Mouse (Mus musculus): ENCODE results near the gene Usp22. TPM values are rescaled to one million over a fixed set of nuclear protein-coding genes. Genes with fewer than 3 reads are reported as not detected.
"Not testable (repeated sequence)": the region's sequence is repeated elsewhere in the genome, so short reads cannot be mapped to it uniquely, and the experiment has no call there.

Gene Usp22
- polyA plus RNA-seq, 1 experiment from 2014 or later: 201 TPM

DNA sequence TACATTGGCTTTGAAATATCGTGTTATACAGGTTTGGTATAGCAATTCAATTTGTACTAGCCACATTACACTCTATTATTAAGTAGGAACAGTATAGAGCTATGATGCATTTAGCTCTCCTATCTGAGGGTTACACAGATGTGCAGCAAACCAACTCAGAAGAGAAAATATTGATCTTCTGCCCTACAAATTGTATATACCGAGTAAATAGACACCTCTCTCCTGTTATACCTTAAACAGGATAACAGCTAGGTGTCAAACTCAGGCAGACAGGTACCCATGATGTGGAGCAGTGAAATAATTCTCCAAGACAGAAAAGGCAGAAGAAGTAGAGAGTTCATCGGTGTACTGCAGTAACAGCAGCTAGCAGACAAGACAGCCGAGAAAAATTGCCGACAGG, 923 bp upstream of the Usp22 start:
- peak overlapping the region; percentile 89 for H3K4me3 ChIP-seq
- 73% methylated on average over 5 of the region's 5 CpGs for WGBS
- H3K36me3 ChIP-seq: peaks cover 13% of the 10 kb centered on the region
- no peak for DNase-seq (ENCODE audit: low spot score)
- H3K27me3 ChIP-seq (ENCODE audit: low read depth, poor library complexity, severe bottlenecking): no peaks in the 10 kb centered on the region
- peak overlapping the region; percentile 97 for H3K27ac ChIP-seq (replicated peaks)
- no peaks in the 10 kb centered on the region for H3K9me3 ChIP-seq (replicated peaks)
- H3K4me1 ChIP-seq: peaks cover 32% of the 10 kb centered on the region

GRCm38 (mm10) chr11:61174291-61174820, 499 bp downstream of the Usp22 start:
- Histone ChIP-seq H3K36me3 (peaks cover 13% of the 10 kb centered on the region), H3K27me3 (ENCODE audit: low read depth, poor library complexity, severe bottlenecking) (no peaks in the 10 kb centered on the region), H3K27ac (replicated peaks) (peak overlapping the region; percentile 97), H3K4me1 (peaks cover 32% of the 10 kb centered on the region), H3K4me3 (peak overlapping the region; percentile 89), H3K9me3 (replicated peaks) (no peaks in the 10 kb centered on the region)
- peak; percentile 85 for DNase-seq (ENCODE audit: low spot score)
- under 1% methylated on average over 28 of the region's 28 CpGs for WGBS

DNA sequence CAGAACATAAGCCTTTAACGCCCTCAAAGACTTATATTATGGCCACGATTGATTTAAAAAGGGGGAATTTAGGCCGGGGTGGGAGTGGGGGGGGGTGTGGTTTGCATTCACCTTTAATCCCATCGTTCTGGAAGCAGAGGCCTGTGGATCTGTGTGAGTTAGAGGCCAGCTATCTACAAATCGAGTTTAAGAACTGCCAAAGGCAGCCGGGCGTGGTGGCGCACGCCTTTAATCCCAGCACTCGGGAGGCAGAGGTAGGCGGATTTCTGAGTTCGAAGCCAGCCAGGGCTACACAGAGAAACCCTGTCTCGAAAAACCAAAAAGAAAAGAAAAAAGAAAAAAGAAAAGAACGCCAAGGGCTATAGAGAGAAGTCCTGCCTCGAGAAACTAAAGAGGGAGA, 1.4 kb downstream of the Usp22 start:
- not testable (repeated sequence) for DNase-seq (ENCODE audit: low spot score); H3K27ac ChIP-seq (replicated peaks)
- 39% methylated on average over 15 of the region's 15 CpGs for WGBS

DNA sequence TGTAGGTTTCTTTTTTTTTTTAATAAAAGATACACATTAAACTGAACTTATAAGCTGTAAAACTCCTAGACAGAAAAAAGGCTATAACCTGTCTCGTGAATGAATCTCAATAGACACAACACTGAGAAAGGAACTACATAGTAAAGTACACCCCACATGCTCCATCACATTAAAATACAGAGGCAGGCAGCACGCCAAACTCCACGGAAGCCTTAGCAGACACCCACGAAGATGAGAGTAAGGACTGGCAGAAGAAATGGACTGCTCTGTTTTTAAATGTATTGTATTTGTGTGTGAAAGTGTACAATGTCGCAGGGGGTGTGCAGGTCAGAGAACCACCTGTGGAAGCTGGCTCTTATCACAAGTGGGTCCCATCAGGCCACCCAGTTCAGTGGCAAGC, 4.7 kb downstream of the Usp22 start:
- WGBS: 91% methylated on average over 5 of the region's 5 CpGs
- DNase-seq (ENCODE audit: low spot score): no peak

More for the DNA sequence above, 1.4 kb downstream of the Usp22 start:
- H3K27me3 ChIP-seq (ENCODE audit: low read depth, poor library complexity, severe bottlenecking); H3K9me3 ChIP-seq (replicated peaks): not testable (repeated sequence)
- Histone ChIP-seq H3K4me1 (peaks cover 32% of the 10 kb centered on the region), H3K4me3 (peak overlapping the region; percentile 89), H3K36me3 (peaks cover 13% of the 10 kb centered on the region)

GRCm38 (mm10) chr11:61164881-61165280, 10.0 kb downstream of the Usp22 start:
- no peak for DNase-seq (ENCODE audit: low spot score)
- Histone ChIP-seq H3K36me3 (peaks cover 86% of the 10 kb centered on the region), H3K4me1 (no peaks in the 10 kb centered on the region; the same call in 1 of the 2 replicates), H3K4me3 (no peak overlapping the region), H3K9me3 (replicated peaks) (no peaks in the 10 kb centered on the region), H3K27ac (replicated peaks) (no peak overlapping the region), H3K27me3 (ENCODE audit: low read depth, poor library complexity, severe bottlenecking) (no peaks in the 10 kb centered on the region)
- 95% methylated on average over 10 of the region's 10 CpGs for WGBS

More for the DNA sequence above, 4.7 kb downstream of the Usp22 start:
- H3K9me3 ChIP-seq (replicated peaks): no peaks in the 10 kb centered on the region
- no peak overlapping the region for H3K27ac ChIP-seq (replicated peaks)
- no peak overlapping the region for H3K4me3 ChIP-seq
- H3K4me1 ChIP-seq: peaks cover 26% of the 10 kb centered on the region
- H3K27me3 ChIP-seq (ENCODE audit: low read depth, poor library complexity, severe bottlenecking): no peaks in the 10 kb centered on the region
- peaks cover 46% of the 10 kb centered on the region for H3K36me3 ChIP-seq

- H3K4me3 ChIP-seq: no peak overlapping the region
- 95% methylated on average over 6 of the region's 6 CpGs for WGBS
- no peaks in the 10 kb centered on the region for H3K27me3 ChIP-seq (ENCODE audit: low read depth, poor library complexity, severe bottlenecking)
- H3K36me3 ChIP-seq: peaks cover 91% of the 10 kb centered on the region
- H3K4me1 ChIP-seq: no peaks in the 10 kb centered on the region
- no peak for DNase-seq (ENCODE audit: low spot score)
- no peaks in the 10 kb centered on the region for H3K9me3 ChIP-seq (replicated peaks)
- H3K27ac ChIP-seq (replicated peaks): no peak overlapping the region
Measured at GRCm38 (mm10) chr11:61164366-61164765, 10.5 kb downstream of the Usp22 start.

GRCm38 (mm10) chr11:61163341-61163740, 11.5 kb downstream of the Usp22 start:
- peaks cover 100% of the 10 kb centered on the region for H3K36me3 ChIP-seq
- no peak for DNase-seq (ENCODE audit: low spot score)
- H3K4me3 ChIP-seq: no peak overlapping the region
- 94% methylated on average over 3 of the region's 3 CpGs for WGBS
- no peak overlapping the region for H3K27ac ChIP-seq (replicated peaks)
- H3K27me3 ChIP-seq (ENCODE audit: low read depth, poor library complexity, severe bottlenecking): no peaks in the 10 kb centered on the region
- H3K9me3 ChIP-seq (replicated peaks): no peaks in the 10 kb centered on the region
- H3K4me1 ChIP-seq: no peaks in the 10 kb centered on the region

DNA sequence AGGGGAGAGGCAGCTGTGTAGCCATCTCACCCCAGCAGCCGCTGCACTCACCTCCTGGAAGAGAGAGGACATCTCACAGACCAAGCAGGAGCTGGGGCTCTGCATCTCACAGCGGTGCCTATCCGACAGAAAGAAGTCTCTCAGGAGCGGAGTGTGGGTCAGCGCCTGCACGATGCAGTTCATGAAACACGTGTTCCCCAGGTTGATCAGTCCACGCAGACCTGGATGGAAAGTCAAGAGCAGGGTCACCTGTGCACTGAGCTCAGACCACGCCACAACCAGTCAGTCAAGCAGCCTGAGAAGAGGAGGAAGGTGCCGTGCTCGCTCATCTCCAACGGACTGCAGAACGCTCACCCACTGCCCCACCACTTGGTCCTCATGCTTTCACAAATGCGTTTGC, 12.1 kb downstream of the Usp22 start:
- Histone ChIP-seq H3K4me1 (no peaks in the 10 kb centered on the region), H3K27me3 (ENCODE audit: low read depth, poor library complexity, severe bottlenecking) (no peaks in the 10 kb centered on the region), H3K36me3 (peaks cover 100% of the 10 kb centered on the region), H3K9me3 (replicated peaks) (no peaks in the 10 kb centered on the region), H3K27ac (replicated peaks) (no peak overlapping the region), H3K4me3 (no peak overlapping the region)
- DNase-seq (ENCODE audit: low spot score): no peak
- 95% methylated on average over 14 of the region's 14 CpGs for WGBS

DNA sequence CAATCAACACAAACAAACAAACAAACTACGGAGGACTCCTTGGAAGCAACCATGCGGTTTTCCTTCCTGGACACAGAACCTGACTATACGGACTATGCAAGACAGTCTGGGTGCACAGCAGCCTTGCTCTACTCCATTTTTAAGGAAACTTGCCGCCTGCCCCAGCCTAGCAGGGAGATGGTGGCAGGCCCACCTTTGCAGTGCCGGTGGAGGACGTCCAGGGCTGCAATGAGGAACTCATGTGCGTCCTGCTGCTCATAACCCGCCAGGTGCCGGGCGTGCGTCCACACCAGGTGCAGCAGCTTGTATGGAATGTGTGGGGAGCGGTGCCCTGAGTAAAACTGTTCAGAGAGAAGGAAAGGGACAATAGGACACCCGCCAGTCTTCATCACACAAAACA, 13.7 kb downstream of the Usp22 start:
- H3K27me3 ChIP-seq (ENCODE audit: low read depth, poor library complexity, severe bottlenecking): no peaks in the 10 kb centered on the region
- peaks cover 100% of the 10 kb centered on the region for H3K36me3 ChIP-seq
- H3K4me3 ChIP-seq: no peak overlapping the region
- DNase-seq (ENCODE audit: low spot score): no peak
- 91% methylated on average over 13 of the region's 13 CpGs for WGBS
- no peak overlapping the region for H3K27ac ChIP-seq (replicated peaks)
- H3K4me1 ChIP-seq: no peaks in the 10 kb centered on the region
- no peaks in the 10 kb centered on the region for H3K9me3 ChIP-seq (replicated peaks)

GRCm38 (mm10) chr11:61159796-61160732, 14.8 kb downstream of the Usp22 start:
- Histone ChIP-seq H3K36me3 (peaks cover 100% of the 10 kb centered on the region), H3K27me3 (ENCODE audit: low read depth, poor library complexity, severe bottlenecking) (no peaks in the 10 kb centered on the region), H3K4me3 (no peak overlapping the region), H3K9me3 (replicated peaks) (no peaks in the 10 kb centered on the region), H3K27ac (replicated peaks) (no peak overlapping the region), H3K4me1 (no peaks in the 10 kb centered on the region)
- WGBS: 89% methylated on average over 11 of the region's 11 CpGs
- DNase-seq (ENCODE audit: low spot score): no peak

GRCm38 (mm10) chr11:61158141-61158540, 16.7 kb downstream of the Usp22 start:
- Histone ChIP-seq H3K27me3 (ENCODE audit: low read depth, poor library complexity, severe bottlenecking) (no peaks in the 10 kb centered on the region), H3K36me3 (peaks cover 100% of the 10 kb centered on the region), H3K4me1 (no peaks in the 10 kb centered on the region), H3K9me3 (replicated peaks) (no peaks in the 10 kb centered on the region), H3K27ac (replicated peaks) (no peak overlapping the region), H3K4me3 (no peak overlapping the region)
- DNase-seq (ENCODE audit: low spot score): no peak
- 80% methylated on average over 3 of the region's 3 CpGs for WGBS

- no peaks in the 10 kb centered on the region for H3K4me1 ChIP-seq
- no peak for DNase-seq (ENCODE audit: low spot score)
- WGBS: 93% methylated on average over 2 of the region's 2 CpGs
- peaks cover 98% of the 10 kb centered on the region for H3K36me3 ChIP-seq
- H3K9me3 ChIP-seq (replicated peaks): no peaks in the 10 kb centered on the region
- H3K27me3 ChIP-seq (ENCODE audit: low read depth, poor library complexity, severe bottlenecking): no peaks in the 10 kb centered on the region
- no peak overlapping the region for H3K4me3 ChIP-seq
- no peak overlapping the region for H3K27ac ChIP-seq (replicated peaks)
Measured at GRCm38 (mm10) chr11:61155727-61156126, 19.1 kb downstream of the Usp22 start.

Measured in midbrain, embryonic 10.5 days (tissue).